Mouse (Mus musculus) midbrain, embryonic 14.5 days (tissue): ENCODE measurements around the gene Mapk11. TPM values are rescaled to one million over a fixed set of nuclear protein-coding genes. Genes with fewer than 3 reads are reported as not detected.

Experiments
- ATAC-seq: fragments of 200-750 bp; cut with Nextera tagmentation; 2 replicates; pipeline ENCODE4 v1.8.0; 2017; ENCODE audit warnings: moderate number of reproducible peaks, moderate library complexity; ENCODE audit not compliant: low FRiP score, low TSS enrichment
- DNase-seq: peaks from one replicate; pipeline ENCODE4 v3.0.0-alpha.2; 2015
- H3K27ac ChIP-seq: fragments of 300-500 bp; sonication (generic); replicated peaks from 2 replicates; pipeline ENCODE4 v1.5.1; 2014; ENCODE audit warnings: mild to moderate bottlenecking, low read depth, low read length, moderate library complexity
- H3K27me3 ChIP-seq: fragments of 300-500 bp; sonication (generic); 2 replicates; pipeline ENCODE4 v1.6.1; 2014; ENCODE audit warnings: low read length, control low read depth, mixed read lengths; ENCODE audit not compliant: control insufficient read depth, insufficient read depth
- H3K36me3 ChIP-seq: fragments of 300-500 bp; sonication (generic); 2 replicates; pipeline ENCODE4 v1.6.1; 2014; ENCODE audit warnings: low read length, control low read depth; ENCODE audit not compliant: control insufficient read depth, insufficient read depth
- H3K4me1 ChIP-seq: fragments of 300-500 bp; sonication (generic); 2 replicates; pipeline ENCODE4 v1.6.1; 2014; ENCODE audit warnings: mild to moderate bottlenecking, antibody characterized with exemption, low read length, control low read depth; ENCODE audit not compliant: control insufficient read depth, insufficient read depth
- H3K4me2 ChIP-seq: fragments of 300-500 bp; sonication (generic); 2 replicates; pipeline ENCODE4 v1.6.1; 2014; ENCODE audit warnings: mild to moderate bottlenecking, low read length, moderate library complexity
- H3K4me3 ChIP-seq: fragments of 300-500 bp; sonication (generic); replicated peaks from 2 replicates; pipeline ENCODE4 v1.5.1; 2014; ENCODE audit warnings: low read depth, low read length
- H3K9ac ChIP-seq: fragments of 300-500 bp; sonication (generic); replicated peaks from 2 replicates; pipeline ENCODE4 v1.6.1; 2014; ENCODE audit warnings: mild to moderate bottlenecking, low read length, moderate library complexity
- H3K9me3 ChIP-seq: fragments of 300-500 bp; sonication (generic); 2 replicates; pipeline ENCODE4 v1.6.1; 2016; ENCODE audit warnings: low read length, control low read depth, mixed read lengths; ENCODE audit not compliant: control insufficient read depth
- WGBS: fragments of 180-500 bp; shearing (Covaris S2); extraction: QIAGEN DNeasy Blood & Tissue Kit; methylation state at CpG from one replicate; pipeline ENCODE4 v1.1.7; 2014; 5-methylcytosine and 5-hydroxymethylcytosine counted together
- polyA plus RNA-seq: library from polyadenylated mRNA; unstranded; fragments of >200 nt; fragmentation: Nextera tagmentation; extraction: Ambion mirVana; gene quantifications from 2 replicates; pipeline ENCODE4 v1.2.1, GENCODE M21; 2014

The Mapk11 gene
- polyA plus RNA-seq, 1 experiment from 2014 or later: 27.9 TPM

DNA sequence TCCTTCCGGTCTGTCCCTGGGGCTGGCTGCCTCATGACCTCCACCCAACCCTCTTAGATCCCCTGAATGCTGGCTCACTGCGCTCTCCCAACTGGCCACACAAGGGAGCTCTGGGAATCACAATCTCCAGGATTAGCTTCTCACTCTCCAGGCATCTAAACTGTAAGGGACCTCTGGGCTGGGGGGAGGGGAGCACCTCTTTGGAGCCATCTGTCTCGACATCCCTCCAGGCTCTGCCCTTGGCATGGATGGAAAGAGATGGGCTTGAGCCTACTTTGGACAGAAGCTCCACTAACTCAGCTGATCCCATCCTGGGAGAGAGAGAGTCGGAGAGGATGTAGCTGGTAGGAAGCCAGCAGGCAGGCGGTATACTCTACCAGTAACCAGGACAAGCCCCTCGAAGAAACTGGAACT lies 32.9 kb upstream of the Mapk11 start:
- H3K27ac ChIP-seq: peak overlapping the region; percentile 41; the same call in 1 of the 2 replicates
- DNase-seq: peak; percentile 43

DNA sequence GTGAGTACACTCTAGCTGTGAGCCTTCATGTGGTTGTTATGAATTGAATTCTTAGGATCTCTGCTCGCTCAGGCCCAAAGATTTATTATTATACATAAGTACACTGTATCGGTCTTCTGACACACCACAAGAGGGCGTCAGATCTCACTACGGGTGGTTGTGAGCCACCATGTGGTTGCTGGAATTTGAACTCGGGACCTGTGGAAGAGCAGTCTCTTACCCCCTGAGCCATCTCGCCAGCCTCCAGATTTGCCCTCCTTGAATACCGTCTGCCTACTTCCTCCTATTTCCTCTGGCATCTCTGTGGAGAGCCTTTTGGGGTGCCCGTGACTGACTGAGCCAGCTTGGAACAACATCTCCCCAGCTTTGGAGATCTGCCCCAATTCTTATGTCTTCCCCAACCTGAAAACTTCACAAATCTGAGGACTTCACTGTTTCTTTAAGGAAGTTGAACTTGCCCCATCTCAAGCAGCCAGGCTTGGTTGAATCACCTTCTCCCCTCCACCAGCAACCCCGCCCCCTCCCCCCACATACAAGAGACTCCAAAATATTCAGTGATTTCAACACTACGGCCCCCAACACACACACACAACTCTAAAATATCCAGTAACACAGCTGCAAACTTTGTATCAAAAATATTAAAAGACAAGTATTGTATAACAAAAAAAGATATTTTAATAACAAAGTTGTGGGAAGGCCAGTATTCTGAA lies 32.3 kb upstream of the Mapk11 start:
- 75% methylated on average over 10 of the region's 10 CpGs for WGBS
- Histone ChIP-seq H3K27ac (peak overlapping the region; percentile 3; the same call in 1 of the 2 replicates), H3K36me3 (peaks cover 24% of the 10 kb centered on the region), H3K9me3 (no peaks in the 10 kb centered on the region), H3K9ac (no peak overlapping the region), H3K4me3 (0 out of 2 replicates have a peak overlapping the region, but pooled peaks have one; percentile 79), H3K4me1 (peaks cover 48% of the 10 kb centered on the region), H3K4me2 (peak overlapping the region; percentile 70), H3K27me3 (no peaks in the 10 kb centered on the region)
- ATAC-seq: no peak
- no peak for DNase-seq

More for the DNA sequence above, 32.9 kb upstream of the Mapk11 start:
- Histone ChIP-seq H3K4me2 (no peak overlapping the region), H3K4me3 (no peak overlapping the region), H3K9ac (no peak overlapping the region), H3K27me3 (no peaks in the 10 kb centered on the region), H3K9me3 (no peaks in the 10 kb centered on the region), H3K4me1 (peaks cover 42% of the 10 kb centered on the region), H3K36me3 (peaks cover 30% of the 10 kb centered on the region)
- ATAC-seq: no peak
- WGBS: 37% methylated on average over 6 of the region's 6 CpGs

DNA sequence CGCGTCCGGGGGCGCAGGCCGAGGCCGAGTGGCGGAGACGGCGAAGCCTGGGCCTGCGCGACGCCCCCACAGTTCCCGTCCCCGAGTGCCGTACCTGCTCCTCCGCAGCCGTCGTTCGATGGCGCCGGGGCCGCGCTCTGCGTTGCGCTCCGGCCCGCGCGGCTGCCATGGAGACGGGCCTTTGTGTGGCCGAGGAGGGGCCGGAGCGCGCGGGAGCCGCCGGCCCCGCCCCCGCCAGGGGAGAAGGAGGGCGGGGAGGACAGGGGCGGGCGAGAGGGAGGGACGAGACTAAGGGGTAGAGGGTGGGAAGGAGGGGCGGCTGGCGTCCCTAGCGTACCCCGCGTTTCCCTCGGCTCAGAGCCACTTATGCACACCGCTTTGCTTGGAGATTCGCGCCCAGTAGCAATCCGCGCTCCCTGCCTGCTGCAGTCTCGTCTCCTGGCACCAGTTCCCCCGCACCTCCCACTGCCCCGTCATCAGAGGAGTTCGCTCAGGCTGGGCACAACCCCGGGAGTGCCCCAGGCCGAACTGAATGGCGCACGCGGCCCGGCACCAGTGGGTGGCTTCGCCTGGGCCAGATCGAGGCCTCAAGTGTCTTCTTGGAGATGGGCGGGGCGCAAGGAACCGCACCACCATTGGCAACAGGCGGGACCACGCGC lies 31.3 kb upstream of the Mapk11 start, which contains the start of gene Plxnb2:
TSS of gene Plxnb2 (minus strand) at position 218 of the 659 bp plus-strand sequence.
- peak within 1 kb of the TSS; percentile 70 for H3K4me2 ChIP-seq
- peak within 1 kb of the TSS; percentile 92 for H3K9ac ChIP-seq
- ATAC-seq (peak; percentile 88), DNase-seq (peak; percentile 95)
- H3K27me3 ChIP-seq: no peaks in the 10 kb centered on the region
- H3K4me3 ChIP-seq: peak within 1 kb of the TSS; percentile 79
- peaks cover 53% of the 10 kb centered on the region for H3K4me1 ChIP-seq
- H3K9me3 ChIP-seq: no peaks in the 10 kb centered on the region
- H3K36me3 ChIP-seq: peaks cover 14% of the 10 kb centered on the region
- peak within 1 kb of the TSS; percentile 95 for H3K27ac ChIP-seq
- 0% methylated on average over 66 of the region's 72 CpGs for WGBS

DNA sequence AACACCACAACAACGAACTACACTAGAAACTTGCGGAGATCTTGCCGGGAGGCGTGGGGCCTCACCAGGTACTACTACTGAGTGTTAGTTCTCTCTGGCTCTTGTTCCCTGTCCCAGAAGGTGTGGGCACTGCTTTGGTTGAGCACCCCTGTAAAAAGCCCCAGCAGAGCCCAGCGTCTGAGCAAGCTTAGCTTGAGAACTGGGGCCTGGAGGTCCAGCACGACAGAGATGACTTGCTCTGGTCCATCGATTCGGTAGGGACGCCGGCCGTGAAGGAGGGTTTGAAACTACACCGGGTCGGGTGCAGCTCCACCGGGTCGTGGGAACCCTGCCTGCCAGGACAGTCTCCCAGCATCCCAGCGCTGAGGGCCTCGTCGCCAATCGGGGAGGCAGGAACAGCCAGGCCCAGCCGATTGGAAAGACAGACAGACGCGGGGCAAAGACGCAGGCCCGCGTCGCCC lies 30.7 kb upstream of the Mapk11 start:
- ATAC-seq (peak; percentile 5; the same call in 1 of the 2 replicates), DNase-seq (no peak)
- peak overlapping the region; percentile 70 for H3K4me2 ChIP-seq
- under 1% methylated on average over 26 of the region's 26 CpGs for WGBS
- H3K27ac ChIP-seq: peak overlapping the region; percentile 95
- peak overlapping the region; percentile 92 for H3K9ac ChIP-seq
- peaks cover 8% of the 10 kb centered on the region for H3K36me3 ChIP-seq
- no peaks in the 10 kb centered on the region for H3K27me3 ChIP-seq
- peak overlapping the region; percentile 79 for H3K4me3 ChIP-seq
- H3K9me3 ChIP-seq: no peaks in the 10 kb centered on the region
- H3K4me1 ChIP-seq: peaks cover 57% of the 10 kb centered on the region

DNA sequence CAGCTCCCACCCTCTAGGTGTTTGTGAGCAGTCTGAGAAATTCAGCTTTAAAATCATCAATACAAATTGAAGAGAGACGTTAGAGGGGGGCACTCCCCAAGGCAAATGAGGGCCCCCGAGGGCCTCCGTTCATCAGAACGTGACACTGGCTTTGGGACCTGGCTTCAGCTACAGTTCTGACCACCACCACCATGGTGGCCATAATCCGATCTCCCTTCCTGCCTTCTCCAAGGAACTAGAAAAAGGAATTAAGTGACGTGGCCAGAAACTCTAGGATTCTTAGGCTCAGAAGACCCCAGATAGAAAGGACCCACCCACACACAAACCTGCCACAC lies 30.2 kb upstream of the Mapk11 start:
- no peak for ATAC-seq
- WGBS: 2% methylated on average over 6 of the region's 6 CpGs
- DNase-seq: no peak
- Histone ChIP-seq H3K9ac (peak overlapping the region; percentile 92), H3K4me3 (peak overlapping the region; percentile 79), H3K36me3 (peaks cover 3% of the 10 kb centered on the region), H3K4me2 (peak overlapping the region; percentile 70), H3K9me3 (no peaks in the 10 kb centered on the region), H3K4me1 (peaks cover 60% of the 10 kb centered on the region), H3K27ac (peak overlapping the region; percentile 95), H3K27me3 (no peaks in the 10 kb centered on the region)

DNA sequence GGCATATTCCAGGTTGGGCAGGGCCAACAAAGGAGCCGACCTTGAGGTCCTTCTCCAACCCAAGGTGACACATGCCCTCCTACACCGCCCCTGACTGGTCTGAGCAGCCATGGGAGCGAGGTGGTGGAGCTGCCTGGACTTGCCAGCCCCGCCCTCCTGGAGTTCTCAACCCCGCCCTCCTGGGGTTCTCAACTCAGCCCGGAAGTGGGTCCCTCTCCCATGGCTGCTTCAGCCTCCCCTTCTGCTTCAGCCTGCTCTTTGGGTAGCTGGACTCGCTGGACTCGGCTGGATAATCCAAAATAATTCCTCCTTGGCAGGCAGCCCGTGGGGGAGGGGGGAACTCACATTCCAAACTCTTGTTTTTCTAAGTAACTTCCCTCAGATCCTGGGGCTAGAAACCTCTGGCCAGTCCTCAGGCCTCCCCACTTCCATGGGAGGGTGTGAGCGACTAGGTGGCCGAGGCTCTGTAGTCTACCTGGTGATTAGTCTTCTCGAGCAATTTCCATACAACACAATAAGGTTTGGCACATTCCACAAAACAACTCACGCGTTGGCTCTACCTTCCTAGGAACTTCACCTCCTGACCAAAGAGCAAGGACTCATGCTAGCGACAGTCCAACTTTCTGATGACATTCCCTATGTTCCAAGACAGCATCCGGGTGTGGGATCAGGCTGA lies 29.7 kb upstream of the Mapk11 start:
- peak overlapping the region; percentile 70 for H3K4me2 ChIP-seq
- peak; percentile 69 for DNase-seq
- peak overlapping the region; percentile 79 for H3K4me3 ChIP-seq
- H3K9ac ChIP-seq: peak overlapping the region; percentile 92
- no peak for ATAC-seq
- WGBS: under 1% methylated on average over 16 of the region's 16 CpGs
- H3K27me3 ChIP-seq: no peaks in the 10 kb centered on the region
- H3K27ac ChIP-seq: peak overlapping the region; percentile 95
- no peaks in the 10 kb centered on the region for H3K9me3 ChIP-seq
- H3K36me3 ChIP-seq: no peaks in the 10 kb centered on the region
- H3K4me1 ChIP-seq: peaks cover 61% of the 10 kb centered on the region

DNA sequence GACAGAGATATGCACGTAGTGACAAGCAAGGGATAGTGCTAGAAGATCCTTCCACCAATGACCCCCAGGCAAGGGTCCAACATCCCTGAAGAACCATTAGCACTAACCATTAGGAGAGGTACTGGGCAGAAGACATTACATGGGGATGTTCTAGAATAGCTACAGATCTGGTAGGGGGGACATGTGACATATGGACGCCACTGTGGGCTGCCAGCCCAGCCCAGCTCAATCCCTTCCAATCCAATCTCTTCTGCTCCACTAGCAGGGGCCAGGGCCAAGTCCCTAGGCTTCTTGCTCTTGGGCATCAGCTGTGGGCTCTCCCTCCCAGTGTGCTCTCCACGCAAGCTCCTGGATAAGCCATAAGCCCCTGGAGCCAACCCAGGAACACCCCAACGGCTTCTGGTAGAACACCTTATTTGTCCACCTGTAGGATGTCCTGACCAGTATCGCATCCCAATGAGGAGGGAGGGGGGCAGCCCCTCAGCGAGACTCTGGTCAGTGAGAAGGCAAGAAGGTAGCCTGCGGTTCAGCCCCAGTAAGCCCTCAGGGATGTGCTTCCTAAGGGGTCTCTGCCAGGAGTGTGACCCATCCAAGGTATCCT lies 28.9 kb upstream of the Mapk11 start:
- no peak for ATAC-seq
- no peak for DNase-seq
- WGBS: 67% methylated on average over 7 of the region's 7 CpGs
- Histone ChIP-seq H3K9me3 (no peaks in the 10 kb centered on the region), H3K4me2 (peak overlapping the region; percentile 70), H3K36me3 (no peaks in the 10 kb centered on the region), H3K27ac (peak overlapping the region; percentile 55), H3K4me1 (peaks cover 67% of the 10 kb centered on the region), H3K27me3 (no peaks in the 10 kb centered on the region), H3K9ac (peak overlapping the region; percentile 92; the same call in 1 of the 2 replicates), H3K4me3 (peak overlapping the region; percentile 79)

DNA sequence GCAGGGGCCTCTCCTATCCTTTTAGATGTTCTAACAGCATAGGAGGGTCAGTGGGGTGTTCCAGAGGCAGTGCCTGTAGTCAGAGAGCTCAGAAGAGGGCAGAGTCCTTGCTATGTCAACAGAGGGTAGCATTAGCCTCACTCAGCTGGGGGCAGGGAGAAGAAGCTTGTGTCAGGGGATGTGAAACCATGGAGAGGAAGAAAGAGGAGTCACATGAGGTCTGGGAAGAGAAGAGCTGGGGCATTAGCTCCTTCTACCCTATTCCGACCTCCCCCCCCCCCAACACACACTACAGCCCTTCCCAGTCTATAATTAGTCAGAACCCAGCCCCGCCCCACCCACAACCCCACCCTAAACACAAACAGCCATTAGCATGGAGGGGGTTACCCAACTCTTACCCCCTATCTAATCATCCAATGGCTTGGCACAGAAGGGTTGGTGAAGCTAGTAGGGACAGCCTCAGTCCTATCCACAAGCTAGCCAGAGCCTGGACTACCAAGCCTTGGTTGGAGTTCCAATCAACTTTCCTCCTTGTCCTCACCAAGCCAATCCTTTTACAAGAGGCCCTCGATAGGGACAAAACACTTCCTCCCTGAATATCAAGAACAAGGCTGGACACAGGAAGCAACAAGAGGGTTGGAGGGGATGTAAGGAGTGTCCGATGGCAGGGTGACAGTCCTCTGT lies 28.3 kb upstream of the Mapk11 start:
- Histone ChIP-seq H3K36me3 (no peaks in the 10 kb centered on the region), H3K9me3 (no peaks in the 10 kb centered on the region), H3K4me2 (peak overlapping the region; percentile 70), H3K4me1 (peaks cover 73% of the 10 kb centered on the region), H3K9ac (0 out of 2 replicates have a peak overlapping the region, but pooled peaks have one; percentile 17), H3K27me3 (no peaks in the 10 kb centered on the region), H3K4me3 (peak overlapping the region; percentile 79; the same call in 1 of the 2 replicates), H3K27ac (no peak overlapping the region)
- ATAC-seq (no peak), DNase-seq (no peak)
- WGBS: 82% methylated on average over 4 of the region's 4 CpGs
